Mouse (Mus musculus): ENCODE results near the gene Eri3.

Eri3 gene

DNA sequence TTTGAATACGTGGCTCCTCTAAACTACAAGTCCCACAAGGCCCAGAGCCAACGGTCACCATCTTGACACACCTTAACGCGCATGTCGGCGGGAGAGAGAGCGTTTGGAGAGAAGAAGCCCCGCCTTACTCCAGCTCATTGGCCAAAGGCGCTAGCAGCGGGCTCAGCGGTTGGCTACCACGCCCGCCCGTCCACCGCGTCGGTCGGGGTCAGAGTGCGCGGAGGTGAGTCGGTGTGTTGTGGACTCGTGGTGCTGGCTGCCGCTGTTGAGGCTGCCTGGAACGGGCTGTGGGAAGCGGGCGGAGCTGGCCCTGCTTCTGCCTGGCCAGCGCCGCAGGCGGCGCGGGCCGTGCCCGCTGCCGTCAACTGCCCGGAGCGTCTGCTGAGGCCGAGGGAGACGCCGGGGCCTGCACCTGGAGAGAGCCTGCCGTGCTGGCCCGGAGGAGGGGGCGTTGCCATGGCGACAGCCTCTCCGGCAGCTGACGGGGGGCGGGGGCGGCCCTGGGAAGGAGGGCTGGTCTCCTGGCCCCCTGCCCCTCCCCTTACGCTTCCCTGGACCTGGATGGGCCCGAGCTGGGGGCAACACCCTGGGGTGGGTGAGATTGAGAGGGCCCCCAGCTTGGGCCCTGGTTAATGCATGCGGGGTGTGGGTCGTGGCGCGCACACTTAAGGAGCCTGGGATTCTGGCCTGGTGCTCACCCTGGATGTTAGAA is at the start of gene Eri3:
Gene Eri3, plus strand, starts transcription at position 226 of the 712 bp plus-strand sequence.
- DNase-seq = peak; percentile 94 to 95

DNA sequence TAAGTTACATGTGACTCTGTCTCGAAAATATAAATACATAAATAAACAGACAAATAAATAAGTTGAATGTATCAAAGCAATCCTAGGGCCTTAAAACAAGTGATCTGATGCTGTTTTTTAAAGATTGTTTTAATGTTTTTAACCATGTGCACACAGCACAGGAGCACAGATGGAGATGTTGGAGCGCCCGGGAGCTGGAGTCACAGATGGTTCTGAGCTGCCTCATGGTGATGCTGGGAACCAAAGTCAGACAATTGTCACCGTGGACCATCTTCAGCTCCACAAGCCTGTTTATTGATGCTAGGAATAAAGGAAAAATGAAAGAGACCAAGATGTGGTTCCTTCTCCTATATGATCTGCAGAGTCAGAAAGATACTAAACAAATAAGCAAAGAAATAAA is 31.9 kb upstream of the Eri3 start:
- DNase-seq = no peak

DNA sequence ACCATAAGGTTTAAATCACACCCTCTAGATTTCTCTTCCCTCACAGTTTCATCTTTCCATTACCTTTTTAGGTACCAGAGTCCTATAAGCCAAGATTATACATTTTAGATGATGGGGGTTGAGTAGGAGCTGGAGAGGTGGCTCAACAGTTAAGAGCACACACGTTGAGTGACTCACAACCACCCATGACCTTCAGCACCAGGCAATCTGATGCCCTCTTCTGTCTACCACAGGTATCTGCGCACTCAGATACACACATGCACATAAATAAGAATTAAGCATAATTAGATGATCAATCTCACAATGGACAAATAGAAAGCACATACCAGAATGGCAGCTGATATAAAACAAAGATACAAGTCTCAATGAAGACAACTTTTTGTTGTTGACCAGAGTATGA is 28.8 kb upstream of the Eri3 start:
- DNase-seq = no peak

DNA sequence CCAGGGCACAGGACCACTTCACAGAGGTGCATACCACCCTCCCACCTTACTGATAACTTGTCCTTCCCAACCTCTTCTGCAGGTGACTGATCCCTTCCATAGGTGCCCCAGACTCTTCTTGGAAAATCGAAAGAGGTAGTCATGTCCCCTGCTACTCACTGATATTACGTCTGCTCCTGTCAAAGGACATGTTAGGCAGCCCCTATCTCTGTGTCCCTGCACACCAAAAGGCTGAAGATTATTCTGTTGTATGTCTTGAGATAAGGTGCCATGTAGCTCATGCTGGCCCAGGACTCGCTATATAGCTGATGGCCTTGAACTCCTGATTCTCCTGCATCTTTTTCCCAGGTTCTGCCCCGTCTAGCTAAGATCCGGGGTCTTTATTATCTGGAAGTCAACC is 24.2 kb upstream of the Eri3 start:
- DNase-seq = no peak

DNA sequence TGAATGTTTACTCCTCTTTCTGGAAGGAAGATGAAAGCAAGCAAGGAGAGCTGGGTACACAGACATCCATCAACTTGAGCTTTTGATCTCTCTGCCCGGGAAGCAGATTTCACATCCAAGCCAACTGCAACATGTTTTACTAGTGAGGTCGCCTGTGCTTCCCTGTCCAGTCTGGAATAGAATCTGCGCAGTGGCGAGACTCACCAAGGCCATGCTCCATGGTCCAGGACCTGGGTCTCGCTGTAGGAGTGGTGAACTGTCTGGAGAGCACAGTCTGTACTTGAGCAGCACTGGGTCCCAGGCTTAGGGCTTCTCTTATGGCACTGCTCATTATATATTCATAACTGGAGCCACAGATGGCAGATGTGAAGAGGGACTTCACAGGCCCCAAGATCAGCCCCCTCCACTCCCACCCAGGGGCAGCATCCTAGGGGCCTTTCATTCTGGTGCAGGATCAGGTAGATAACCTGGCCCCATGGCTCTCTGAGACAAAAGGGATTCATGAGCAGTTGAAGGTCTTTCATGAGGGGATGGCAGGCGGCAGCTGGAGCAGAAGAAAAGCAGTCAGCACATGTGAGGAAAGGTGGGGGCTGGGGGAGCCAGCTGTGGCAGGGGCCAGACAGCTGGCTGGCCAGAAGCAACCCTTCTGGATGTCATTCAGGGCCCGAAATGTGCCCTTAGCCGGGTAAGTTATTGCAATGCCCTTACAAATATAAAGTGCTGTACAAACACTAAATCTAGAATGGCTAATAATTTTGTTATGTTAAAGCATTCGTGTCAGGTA is 22.9 kb upstream of the Eri3 start:
- DNase-seq = no peak

DNA sequence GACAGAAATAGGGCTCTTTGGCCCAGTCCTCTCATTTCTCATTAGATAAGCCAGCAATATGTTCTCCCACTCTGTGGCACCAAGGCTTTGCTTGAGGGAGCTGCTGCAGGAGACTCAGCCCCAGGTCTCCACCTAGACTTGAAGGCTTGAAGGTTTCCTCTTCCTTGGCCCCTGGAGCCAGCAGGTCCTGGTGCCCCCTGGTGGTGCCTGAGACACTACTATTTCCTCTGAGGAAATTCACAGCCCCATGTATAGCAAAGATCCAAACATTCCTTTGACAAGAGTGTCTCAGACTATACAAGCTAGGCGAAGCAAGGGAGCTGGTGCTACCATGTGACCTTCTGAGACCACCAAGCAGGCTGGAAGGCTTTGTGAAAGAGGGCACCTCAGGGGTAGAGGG is 22.2 kb upstream of the Eri3 start:
- DNase-seq = peak; percentile 53 to 57

DNA sequence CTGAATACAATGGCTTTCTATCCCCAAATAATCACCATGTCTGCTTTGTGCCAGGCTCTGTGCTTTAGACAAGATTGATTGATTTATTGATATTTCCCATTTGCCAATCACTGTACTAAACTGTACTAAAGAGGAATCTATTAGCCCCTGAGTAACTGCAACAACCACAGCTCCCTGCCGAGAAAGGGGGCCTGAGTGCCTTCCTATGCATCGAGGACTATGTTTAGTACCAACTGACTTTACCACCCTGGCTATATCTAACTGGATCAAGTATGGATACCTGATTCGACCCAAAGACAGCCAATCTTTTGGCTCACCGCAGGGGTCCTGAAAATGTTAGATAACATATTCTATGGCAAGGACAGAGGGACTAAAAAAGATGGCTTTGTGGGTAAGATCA is 20.3 kb upstream of the Eri3 start:
- DNase-seq = no peak

DNA sequence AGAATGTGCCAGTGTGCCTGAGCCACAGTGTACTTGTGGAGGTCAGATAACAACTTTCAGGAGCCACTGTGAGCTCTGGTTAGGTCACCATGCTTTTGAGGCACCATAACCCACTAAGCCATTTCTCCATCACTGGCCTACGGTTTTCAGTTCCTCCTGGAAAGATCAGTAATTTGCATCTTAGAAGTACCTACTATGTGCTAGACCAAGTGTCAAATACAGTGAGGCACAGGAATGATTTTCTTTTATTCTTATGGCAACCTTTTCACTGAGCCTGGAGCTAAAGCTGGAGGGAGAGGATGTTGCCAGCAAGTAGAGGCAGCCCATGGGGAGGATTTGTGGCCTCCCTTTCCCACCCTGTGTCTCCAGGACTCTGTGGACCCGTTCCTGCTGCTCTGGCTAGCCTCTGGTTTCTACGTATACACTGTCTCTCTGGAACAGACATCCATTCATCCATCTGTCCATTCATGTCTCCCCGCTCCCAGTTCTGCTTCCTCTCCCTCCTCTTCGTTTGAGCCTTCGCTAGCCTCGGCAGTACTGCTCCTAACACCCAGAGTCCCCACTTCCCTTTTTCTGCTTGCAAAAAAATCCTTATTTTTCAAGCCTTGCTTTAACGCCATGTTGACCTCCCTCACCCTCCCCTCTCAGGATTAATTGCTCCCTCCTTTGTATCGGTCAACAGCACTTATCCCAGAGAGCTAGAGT is 14.5 kb upstream of the Eri3 start:
- DNase-seq = no peak

DNA sequence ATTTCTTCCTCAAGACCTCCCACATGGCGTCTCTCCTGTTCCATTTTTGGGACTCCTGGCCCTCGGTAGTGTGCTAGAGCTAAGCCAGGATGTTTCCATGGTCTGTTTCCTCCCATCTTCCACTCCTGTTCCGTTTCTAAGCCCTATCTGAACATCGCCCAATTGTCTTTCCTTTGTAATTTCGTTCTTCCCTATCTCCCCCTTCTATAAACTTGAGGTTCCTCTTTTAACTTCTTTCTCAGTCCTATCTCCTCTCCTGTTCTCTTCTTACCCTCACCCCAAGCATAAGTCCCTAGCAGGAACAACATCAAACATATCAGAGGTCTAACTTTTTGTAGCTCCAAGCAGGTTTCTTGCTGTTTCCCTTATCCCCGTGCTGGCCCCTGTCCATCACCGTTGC is 13.2 kb upstream of the Eri3 start:
- no peak for DNase-seq

DNA sequence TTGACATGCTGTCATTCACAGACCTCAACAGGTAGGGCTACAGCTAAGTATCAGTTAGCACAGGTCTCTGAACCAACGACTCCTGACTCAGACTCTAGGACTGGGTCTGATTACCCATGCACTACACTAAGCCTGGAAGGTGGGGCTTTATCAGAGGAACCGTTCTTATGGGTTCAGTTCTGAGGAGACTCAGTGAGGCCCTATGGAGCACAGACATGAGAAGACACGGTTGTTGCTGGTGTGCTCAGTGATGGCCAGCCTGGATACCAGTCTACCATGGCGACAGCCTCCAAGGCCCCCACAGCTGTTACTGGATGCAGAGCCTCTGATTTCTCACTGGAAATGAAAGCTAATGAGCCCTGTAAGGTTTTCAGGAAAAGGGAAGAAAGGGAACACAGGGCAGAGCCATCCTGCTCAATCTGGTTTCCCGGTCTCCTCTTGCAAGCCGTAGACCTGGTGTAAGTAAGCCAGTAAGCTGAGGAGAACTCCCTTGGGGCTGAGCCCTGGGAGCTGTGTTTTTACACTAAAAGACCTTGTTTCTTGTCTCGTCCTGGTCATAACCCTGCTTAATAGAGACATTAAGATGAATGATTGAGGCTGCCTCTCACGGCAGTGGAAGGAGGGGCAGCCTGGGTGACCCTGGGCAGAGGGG is 10.7 kb upstream of the Eri3 start:
- no peak for DNase-seq

DNA sequence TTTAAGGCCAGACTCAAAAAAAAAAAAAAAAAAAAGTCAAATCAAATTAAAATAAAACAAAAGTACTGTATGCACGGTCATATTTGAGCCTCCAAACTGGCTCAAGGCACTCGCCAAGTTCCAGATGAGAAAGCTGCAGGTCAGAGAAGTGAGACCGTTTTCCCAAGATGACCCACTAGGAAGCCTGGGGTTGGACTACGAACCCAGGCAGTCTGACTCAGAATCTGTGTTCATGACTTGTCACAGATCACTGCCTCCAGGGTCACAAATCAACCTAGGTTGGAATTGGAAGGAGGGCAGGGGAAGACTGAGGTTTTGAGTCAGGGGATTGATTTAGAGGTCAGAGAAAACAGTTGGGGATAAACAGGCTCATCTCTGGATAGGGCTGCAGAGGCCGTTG is 9.6 kb upstream of the Eri3 start:
- DNase-seq = no peak

DNA sequence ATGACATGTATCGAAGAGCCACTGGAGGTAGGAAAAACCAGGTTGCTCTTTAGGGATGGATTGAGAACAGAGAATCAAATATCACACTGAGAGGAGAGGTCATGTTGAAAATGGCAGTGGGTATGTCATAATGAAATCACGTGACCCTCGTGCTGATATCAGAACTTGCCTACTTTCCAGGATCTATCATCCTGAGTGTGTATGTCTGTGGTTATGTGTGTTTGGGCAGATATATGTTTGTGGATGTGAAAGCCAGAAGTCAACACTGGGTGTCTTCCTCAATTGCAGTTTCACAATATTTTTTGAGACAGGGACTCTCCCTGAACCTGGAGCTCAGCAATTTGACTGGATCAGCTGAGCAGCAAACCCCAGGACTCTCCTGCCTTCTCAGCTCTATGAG is 4.7 kb upstream of the Eri3 start:
- no peak for DNase-seq

DNA sequence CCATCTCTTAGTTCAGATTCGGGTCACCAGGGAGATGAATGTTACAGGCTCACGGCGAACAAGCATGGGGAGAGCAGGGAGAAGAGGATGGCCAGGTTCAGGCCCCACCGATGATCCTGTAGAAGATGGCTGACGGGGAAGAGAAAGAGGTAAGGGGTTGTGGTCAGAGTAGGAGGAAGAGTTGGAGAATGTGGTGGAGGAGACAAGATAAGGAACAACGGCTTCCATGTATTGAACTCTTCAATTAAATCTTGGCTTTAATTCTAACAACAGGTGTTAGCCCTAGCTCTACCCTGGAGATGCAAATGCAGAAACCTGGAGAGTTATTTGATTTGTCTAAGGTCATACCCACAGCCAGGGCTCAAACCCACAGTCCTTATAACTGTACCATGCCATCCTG is 3.5 kb upstream of the Eri3 start:
- no peak for DNase-seq

DNA sequence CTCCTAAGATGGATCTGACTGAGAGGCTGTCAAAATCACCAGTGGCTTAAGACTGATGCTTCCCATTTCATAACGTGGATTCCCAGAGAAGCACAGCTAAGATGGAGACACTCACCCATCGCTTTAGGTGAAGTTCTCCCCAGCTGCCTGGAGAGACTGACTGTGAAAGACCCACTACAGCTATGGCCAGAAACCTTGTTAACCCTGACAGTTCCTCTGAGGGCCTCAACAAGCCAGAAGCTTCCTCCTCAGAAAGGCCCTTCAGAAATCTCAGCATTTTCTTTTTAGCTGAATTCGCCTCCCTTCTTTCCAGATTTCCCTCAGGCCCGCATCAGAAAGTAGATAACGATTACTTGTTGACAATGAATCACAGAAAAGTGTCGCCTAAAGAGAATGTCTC is 589 bp upstream of the Eri3 start:
- DNase-seq = peak in 1 of 2 experiments; percentile 8

DNA sequence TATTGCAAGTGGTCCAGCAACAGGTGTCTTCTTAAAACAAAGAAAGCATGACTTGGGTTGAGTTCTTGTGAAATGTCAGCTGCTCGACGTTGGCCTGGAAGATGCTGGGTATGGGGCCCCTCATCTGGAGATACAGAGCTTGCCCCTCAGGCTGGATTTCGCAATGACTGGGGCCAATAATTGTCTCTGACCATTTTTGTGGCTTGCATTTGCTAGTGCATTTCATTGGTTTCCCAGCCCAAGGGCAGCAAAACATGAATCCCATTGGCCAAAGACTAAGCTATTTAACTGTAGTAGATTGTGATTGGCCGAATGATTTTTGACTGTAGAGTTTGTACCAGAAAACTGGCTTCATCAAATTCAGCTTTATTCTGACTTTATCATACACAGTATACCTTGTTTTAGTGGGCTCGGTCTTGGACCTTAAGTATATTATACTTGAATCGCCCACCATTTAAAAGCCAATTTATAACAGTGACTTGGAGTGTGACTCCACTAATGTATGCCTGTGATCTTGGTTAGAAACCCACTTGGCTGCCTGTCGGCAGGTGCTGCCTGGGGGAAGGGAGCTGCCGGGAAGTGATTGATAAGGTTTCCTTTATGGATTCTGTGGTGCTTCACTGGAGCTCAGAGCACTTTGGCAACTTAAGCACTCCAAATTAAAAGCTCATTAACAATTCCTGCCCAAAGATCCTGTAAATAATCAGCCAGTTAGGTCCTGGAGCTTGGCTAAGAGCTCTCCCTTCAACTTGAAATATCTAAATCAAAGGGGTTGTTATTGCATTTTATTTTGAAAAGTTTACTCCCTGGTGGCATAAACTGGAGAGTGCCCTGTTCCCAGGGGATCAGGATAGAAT is 1.2 kb downstream of the Eri3 start:
- no peak for DNase-seq

DNA sequence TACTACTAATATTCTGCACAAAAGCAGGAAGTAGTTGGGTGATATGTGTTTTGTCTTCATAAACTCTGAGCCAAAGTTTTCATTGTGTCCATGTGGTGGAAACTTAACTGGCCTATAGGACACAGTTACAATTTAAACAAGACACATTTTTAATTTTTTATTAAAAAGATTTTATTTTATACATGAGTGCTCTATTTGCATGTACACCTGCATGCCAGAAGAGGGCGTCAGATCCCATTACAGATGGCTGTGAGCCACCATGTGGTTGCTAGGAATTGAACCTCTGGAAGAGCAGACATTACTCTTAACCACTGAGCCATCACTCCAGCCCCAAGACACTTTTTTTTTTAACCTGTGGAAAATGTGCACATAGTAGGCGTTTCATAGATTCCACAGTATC is 5.3 kb downstream of the Eri3 start:
- no peak for DNase-seq

DNA sequence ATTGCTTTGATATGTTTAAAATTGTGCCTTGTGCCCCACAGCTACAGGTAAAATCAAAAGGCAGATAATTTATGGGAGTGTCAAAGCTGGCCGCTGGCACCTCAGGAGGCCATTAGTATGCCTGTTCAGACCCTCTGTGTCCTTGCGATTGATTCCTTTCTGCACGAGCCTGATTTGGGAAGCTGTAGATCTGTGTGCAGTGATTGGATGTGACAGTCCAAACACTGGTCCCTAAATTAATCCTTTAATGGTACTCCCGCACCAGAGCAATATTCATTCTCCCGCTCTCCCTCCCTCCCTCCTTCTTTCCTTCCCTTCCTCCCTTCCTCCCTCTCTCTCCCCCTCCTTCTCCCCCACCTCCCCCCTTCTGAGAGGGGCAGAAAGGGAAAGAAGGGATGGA is 6.2 kb downstream of the Eri3 start:
- DNase-seq = no peak

DNA sequence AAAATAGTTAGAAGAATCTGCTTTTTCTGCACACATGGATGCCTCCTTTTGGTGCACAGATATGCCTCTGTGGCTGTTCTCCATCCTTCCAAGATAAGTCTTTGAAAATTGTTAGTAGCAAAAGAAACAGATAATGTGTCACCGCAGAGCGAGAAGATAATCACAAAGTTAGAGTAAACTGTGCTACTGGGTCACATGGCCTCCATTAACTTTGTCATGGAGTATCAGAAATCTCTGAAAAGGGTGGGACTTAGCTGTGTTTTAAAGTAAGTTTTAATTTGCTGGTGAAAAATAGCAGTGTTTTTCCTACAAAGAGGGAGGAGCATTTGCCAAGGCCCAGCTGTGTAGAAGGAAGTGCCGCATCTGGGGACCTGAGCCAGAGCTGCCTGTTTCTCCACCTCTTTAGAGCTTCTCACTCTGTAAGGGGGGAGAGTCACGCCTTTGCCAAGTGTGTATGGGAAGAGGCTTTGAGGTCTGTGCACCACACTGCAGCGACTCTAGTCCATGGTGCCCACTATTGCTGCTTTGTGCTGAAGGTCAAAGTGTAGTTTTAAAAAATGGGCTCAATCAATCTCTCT is 7.0 kb downstream of the Eri3 start:
- no peak for DNase-seq

DNA sequence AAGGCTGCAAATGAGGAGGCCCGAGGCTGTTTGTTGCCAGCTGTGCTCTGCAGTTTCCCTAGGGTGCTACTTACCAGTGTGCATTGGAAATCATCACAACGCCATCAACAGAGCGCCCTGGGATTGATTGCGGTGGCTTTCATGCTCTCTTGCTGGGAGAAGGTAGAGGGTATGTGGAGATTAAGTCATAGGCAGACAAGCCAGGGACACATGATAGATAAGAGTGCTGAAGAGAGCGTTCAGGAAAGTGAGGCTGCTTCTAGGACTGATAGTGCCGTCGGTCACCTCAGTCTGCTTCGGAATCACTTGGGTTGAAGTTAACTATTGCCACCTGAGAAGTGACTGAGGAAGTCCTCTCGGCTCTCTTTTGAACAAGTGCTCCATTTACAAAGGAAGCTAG is 13.8 kb downstream of the Eri3 start:
- no peak for DNase-seq

DNA sequence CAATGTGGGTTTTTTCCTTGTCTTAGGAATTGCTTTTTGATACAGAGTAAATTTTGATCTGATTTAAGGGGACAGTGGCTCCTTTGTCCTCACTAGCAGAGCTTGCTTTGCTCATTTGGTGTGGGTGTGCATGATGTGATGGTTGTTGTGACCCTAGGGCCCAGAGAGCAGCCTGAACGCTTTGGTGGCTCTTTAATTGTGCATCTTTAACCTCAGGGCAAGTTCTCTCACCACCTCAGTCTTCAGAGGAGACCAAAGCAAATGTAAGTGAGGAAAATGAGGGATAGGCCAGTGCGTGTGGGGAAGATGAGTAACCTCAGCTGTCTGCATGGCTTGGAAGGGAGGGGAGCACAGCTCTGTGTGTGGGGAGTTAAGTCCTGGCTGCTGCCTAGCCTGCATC is 18.7 kb downstream of the Eri3 start:
- no peak for DNase-seq

DNA sequence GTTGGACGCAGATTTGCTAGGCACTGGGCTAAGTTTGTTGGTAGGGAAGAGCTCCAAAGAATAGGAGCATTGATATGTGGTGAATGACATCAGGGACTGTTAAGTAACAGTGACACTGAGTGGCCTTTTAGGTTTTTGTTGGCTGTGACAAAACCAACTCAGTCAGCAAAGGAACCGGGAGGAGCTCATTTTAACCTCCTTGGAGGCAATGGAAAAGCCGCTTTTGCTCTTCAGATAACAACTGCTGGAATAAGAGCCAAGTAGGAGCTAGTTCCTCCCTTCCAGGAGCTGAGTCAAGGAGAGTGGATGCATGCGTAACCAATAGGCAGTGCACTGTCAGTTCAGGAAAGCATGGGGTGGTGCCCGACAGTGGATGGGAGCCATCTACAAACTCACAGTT is 20.8 kb downstream of the Eri3 start:
- DNase-seq = no peak

DNA sequence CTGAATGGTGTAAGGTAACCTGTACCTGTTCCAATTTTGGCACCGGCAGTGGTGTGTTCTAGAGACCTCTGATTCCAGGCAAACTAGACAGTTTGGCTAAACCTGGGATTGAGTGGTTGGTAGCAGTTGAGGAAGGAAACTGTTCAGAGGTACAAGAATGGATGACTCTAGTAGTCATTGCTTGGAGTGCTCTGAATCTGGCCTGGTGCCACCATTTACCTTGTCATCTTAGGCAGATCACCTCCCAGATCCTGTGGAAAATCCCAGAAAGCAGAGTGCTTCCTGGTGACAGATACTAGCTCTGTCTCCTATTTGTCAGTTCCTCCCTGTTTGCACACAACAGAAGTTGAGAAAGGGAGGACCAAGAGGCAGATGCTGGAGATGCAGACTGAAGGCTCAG is 27.4 kb downstream of the Eri3 start:
- DNase-seq = no peak
